Mouse (Mus musculus): ENCODE data around the gene Klk1b22.
"Not testable (repeated sequence)": the region's sequence is repeated elsewhere in the genome, so short reads cannot be mapped to it uniquely, and the experiment has no call there.

The Klk1b22 gene

DNA sequence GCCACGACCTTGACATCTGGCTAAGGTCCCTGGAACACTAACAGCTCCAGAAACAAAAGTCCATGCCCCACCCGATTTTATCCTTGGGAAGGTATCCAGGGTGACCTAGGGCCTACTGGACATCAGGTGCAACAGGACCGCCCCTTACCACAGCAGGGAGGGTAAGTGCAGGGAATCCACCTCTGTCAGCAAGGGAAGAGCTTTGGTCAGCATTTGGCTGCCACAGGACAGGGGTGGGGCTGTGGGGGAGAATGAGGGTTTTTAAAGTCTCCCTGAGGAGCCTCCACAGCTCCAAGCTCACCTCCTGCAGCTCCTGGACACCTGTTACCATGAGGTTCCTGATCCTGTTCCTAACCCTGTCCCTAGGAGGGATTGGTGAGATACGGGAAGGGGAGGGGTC is at the start of gene Klk1b22:
Klk1b22 (plus strand) TSS at position 301 of the 400 bp plus-strand sequence.
- DNase-seq: no peak

DNA sequence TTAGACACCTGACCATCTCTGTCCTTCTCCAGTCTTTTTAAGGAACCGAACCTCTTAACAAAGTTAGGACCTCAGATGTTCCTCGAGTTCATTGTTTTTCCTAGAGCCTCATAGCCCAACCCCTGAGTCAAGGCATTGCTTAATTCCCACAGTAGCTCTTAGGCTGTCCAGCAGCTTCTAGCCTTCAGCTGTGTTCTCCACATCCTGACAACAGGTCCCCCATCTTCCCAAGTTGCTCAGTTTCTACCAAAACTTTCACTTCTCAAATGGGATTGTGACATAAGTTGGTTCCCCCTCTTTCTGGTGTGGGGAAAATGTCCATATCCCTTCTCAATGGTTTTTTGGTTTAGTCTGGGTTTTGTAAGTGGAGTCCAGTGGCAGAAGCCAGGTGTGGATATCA is 40.4 kb upstream of the Klk1b22 start:
- DNase-seq: no peak

DNA sequence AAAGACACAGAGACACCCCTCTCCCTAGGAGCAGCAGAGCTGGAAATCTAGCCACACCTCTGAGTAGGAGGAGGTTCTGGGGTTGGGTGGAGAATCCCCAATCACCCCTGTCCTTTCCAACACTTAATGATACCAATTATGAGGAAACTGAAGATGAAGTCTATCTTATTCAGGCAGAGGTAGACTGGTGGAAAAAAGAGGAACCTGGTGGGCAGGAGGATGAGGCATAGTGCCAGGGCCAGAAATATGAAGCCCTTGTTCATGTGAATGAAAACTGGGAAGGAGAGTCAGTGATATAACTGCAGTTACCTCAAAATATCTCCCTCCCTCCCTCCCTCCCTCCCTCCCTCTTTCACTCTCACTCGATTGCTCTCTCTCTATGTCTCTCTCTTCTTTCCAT is 34.8 kb upstream of the Klk1b22 start:
- no peak for DNase-seq

DNA sequence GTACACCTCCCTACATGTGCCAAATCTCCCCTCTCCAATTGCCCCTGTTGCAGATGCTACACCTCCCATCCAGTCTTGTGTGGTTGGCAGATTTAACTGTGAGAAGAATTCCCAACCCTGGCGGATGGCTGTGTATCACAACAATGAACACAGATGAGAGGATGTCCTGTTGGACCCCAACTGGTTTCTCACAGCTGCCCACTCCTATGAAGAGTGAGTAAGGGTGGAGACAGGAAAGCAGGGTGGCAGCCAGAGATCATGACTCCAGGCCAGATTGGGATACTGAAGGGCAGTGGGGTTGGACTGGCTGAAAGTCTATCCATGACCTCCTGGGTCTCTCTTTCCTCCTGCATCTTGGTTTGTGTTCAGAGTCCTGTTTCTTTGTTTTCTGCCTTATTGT is 16.4 kb upstream of the Klk1b22 start:
- DNase-seq: no peak

DNA sequence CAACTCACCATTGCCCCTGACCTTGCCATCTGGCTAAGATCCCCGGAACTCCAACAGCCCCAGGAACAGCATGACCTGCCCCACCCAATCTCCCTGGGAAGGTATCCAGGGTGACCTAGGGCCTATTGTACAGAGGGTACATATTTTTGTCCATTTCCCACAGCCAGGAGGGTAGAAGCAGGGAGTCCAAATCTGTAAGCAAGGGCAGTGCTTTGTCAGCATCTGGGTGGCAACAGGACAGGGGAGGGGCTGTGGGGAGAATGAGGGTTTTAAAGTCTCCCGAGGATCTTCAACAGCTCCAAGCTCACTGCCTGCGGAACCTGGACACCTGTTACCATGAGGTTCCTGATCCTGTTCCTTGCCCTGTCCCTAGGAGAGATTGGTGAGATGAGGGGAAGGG is 10.4 kb upstream of the Klk1b22 start, which contains the start of gene Klk1b21:
Klk1b21 (plus strand) TSS at position 301 of the 400 bp plus-strand sequence.
- not testable (repeated sequence) for DNase-seq

DNA sequence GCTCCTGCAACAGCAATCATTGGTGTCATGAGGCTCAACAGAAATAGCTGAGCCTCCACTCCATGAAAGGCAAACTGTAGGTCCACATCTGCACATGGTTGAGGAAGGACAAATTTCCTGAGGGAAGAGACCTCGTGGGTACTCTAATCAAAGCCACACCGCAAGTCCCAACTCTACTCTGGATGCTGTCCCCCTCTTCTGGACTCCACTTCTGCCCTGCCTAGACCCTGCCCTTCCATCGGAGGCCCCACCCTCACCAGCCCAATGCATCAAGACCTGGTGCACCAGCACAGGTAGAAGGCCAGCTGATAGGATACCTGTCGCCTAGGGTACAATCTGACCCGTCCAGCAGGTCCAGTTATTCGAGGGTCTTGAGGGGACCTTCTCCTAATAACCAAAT is 11.0 kb downstream of the Klk1b22 start:
- DNase-seq: no peak

DNA sequence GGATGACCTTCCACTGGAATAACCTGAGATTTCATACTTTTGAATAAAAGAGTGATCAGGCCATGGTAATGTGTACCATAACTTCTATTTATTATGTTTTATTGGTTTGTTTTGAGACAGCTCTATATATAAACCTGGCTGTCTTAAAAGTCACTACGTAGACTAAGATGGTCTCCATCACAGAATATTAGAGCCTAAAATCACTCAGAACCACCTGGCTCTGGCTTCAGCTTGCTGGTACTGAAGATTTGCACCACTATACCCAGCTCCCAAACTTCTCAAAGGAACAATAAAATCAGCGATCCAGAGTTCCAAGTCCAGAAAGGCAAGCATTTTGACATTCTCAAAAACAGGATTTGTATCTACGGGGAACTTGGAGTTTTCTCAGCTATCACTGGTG is 24.0 kb downstream of the Klk1b22 start, which contains the start of gene Klk1b16:
Klk1b16 (plus strand) TSS at position 301 of the 400 bp plus-strand sequence.
- DNase-seq: no peak

Measured in lung, postnatal 10 days (tissue).